Mouse (Mus musculus) c-Kit-positive CD71-positive TER-119-negative erythroid progenitor cells, embryonic 14.5 days (primary cell): ENCODE measurements around the gene 4930453N24Rik.

Experiments used
- DNase-seq: peaks from one replicate; pipeline ENCODE4 v3.0.0-alpha.2; 2013; ENCODE audit warnings: low read depth

Gene 4930453N24Rik

DNA sequence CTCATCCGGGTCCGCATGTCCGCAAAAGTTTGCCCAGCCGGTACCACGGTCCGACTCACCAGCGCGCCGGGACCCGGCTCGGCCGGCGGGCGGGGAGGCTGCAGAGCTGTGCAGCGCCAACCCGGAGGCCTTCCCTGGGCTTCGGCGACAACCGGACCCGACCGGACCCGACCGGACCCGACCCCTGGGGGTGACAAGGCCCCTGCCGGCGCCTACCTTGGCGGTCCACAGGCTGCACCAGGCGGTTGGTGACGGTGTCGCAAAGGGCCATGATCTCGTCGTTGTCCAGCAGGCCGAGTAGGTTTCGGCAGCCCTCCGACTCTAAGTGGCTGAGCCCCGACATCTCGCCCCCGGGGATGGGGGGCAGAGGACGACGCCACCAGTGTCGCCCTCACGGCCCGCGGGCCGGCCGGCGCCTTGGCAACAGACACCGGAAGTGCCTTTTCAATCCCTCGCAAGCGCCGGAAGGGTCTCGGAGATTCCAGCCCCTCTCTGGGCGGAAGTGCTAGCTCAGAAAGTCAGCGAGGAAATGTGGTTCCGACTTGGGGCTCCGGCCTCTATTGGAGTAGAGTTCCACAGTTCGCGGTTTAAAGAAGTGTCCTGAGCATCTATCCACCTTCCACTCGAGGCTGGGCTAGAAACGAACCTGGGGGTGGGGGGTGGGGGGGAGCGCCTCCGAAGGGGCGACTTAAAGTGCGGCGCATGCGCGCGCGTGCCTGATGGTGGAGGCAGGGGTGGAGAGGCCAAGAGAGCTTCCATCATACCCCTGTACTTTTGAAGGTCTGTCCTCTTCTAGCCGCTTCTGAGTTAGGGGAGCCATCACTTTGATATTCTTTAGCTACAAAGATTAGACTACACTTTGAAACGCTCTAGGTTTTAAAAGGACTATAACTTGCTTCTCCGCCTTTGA, at the start of gene 4930453N24Rik:
TSS of gene 4930453N24Rik (minus strand) at position 641 of the 910 bp plus-strand sequence.
- DNase-seq = peak; percentile 78

DNA sequence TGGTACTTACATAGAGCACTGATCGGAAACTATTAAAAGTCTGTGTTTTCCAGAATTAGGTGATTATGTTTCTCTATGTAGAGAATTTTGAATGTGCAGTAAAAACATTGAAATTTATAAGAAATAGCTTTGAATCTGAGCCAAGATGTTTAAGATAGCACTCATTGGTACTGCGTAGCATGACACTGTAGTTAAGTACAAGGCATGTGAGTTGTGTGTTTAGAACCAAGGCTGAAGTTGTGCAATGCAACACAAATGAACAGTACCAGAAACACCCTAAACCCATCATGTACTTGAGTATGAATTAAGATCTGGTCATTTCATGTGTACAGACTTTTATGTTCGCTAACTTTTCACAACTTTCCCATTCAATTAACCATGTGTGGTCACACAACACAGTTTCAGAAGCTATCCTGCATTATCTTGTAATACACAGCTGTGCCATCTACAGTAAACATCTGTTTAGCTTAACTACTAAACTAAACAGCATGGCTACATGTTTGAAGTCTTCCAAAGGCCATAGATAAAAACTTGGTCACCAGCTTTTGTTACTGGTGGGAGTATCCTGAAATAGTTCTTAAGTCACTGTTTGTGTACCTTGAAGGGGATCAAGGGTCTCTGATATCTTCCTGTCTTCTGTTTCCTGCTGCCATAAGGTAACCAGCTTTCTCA, 46.3 kb upstream of the 4930453N24Rik start:
- no peak for DNase-seq

GRCm38 (mm10) chr16:64803041-64803440, 32.1 kb upstream of the 4930453N24Rik start:
- DNase-seq = no peak

DNA sequence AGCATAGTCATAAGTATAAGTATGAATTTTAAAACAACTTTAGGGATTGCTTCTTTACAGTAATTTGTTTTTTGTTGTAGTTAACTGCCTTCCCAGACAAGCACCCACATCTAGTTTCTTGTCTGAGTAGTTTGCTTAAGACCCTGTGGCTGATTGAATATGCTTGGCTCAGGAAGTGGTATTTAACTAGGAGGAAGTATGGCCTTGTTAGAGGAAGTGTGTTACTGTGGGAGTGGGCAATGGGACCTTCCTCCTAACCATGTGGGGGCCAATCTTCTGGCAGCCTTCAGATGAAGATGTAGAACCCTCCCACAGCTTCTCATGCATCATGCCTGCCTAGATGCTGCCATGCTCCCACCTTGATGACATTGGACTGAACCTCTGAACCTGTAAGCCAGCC, 30.7 kb upstream of the 4930453N24Rik start:
- no peak for DNase-seq

- DNase-seq = no peak
These were observed 29.4 kb upstream of the 4930453N24Rik start for GRCm38 (mm10) chr16:64800393-64800792.

- DNase-seq = no peak
These were observed 23.8 kb upstream of the 4930453N24Rik start for GRCm38 (mm10) chr16:64794802-64795201.

GRCm38 (mm10) chr16:64789706-64790105, 18.7 kb upstream of the 4930453N24Rik start:
- no peak for DNase-seq

GRCm38 (mm10) chr16:64775516-64775915, 4.6 kb upstream of the 4930453N24Rik start:
- no peak for DNase-seq

DNA sequence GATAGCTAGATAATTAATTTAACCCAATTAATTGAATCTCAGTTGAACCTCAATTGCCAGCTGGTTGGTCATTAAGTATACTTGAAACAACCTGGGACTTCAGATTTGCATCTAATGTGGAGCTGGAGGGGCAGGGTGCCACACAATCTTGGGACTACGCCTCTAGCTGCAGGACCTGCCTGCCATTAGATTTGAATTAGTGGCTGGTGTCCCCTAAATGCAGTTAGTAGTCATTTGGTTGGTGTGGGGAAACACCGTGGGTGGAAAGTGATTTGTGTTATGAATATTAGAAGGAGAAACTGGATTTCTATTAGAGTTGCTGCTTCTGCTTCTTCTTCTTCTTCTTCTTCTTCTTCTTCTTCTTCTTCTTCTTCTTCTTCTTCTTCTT, 464 bp upstream of the 4930453N24Rik start:
- DNase-seq = no peak

DNA sequence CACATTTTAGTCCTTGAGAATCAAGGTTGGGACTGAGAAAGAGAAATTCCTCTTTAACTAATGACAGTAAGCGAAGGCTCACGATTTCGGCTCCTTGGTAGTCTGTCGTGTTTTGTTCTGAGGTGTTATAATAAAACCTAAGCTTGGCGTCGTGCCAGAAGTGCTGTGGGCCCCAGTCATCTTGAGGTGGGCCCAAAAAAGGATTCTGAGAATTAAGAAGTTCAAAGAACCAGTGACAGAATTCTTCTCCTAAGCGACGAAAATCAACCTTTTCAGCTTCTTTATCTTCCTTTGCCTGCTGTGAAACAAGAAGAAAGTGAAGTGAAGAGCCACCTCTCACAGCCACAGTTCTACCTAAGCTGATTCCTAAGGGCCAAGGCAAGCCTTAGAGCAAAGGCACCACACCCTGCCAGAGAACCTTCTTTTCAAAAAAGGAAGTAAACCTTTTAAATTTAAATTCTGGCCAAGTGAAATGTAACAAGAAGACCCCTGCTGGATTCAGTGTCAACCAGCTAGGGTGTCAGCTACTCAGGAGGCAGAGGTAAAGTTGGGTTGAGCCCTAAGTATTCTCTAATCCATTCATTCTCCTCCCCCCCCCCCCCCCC, 4.2 kb downstream of the 4930453N24Rik start:
- DNase-seq = no peak

GRCm38 (mm10) chr16:64759245-64759626, 11.7 kb downstream of the 4930453N24Rik start:
- no peak for DNase-seq

DNA sequence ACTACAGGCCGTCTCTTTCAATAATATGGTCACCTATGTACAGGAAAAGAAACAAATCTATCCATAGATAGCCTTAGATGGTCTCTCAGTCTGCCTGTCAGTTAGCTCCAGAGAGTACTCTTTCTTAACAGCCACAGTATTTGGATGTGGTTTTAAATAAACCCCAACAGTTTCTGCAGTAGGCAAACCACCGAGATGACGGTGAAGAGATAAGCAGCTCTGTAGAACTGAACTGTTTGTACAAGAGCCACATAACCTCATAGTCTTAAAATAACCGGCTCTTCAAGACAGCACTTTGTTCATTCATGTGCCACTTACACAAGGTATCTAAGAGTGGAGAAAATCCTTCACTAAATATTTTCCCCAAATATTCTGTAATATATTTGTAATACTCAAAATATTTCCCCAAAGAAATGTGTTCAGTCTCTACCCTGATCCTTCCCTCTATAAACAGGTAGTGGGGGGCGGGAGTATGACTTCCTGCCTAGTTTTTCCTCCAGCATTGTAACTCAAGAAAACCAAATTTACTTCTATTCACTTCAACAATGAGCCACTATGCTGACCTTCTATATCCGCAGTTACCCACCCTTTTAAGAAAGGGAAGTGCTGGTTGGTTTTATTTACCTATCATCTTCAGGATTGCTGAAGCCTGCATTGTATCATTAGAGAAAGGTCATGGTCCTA, 12.3 kb downstream of the 4930453N24Rik start:
- no peak for DNase-seq

DNA sequence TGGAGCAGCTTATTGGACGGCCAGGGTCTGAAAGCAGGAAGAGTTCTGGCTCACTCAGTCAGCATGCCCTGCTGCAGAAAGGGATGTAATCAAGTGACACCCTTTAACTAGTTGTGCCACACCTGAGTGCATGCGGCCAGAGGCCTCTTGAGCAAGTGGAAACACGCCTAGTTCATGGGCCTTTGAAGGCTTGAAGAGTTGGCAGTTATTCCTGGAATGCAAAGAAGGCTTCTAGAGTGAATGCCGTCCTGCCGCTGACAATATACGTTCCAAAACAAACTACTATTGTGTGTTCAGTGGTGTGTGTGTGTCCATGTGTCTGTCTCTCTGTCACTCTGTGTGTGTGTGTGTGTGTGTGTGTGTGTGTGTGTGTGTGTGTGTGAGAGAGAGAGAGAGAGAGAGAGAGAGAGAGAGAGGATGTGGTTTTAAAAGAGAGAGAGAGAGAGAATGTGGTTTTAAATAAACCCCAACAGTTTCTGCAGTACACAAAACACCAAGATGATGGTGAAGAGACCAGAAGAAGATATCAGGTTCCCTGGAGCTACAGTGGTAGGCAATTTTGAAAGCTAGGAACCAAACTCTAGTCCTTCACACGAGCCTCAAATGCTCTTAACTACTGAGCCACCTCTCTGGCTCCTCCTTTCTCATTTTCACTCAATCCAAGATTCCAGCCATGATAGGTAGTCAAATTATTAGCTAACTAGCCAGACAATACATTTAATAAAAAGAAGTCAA, 13.1 kb downstream of the 4930453N24Rik start:
- DNase-seq = no peak

GRCm38 (mm10) chr16:64756321-64756720, 14.6 kb downstream of the 4930453N24Rik start:
- no peak for DNase-seq

DNA sequence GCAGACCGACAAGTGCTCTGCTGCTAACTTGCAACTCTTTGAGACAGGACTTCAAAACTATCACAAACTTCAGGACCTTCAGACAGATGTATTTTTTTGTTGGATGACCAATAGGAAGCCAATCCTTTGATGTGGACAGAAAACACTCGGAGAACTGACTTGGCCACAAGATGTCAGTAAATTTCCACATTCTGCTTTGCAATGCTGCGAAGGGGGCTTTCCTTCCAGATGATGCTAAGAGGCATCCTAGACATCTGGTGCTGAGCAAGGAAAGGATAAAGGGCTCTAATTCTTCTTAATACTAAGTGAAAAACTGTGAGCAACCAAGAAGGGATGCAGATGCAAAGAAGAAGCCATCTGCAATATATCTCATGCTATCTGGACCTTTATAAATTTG, 16.2 kb downstream of the 4930453N24Rik start:
- DNase-seq = no peak

- no peak for DNase-seq
These were observed 16.8 kb downstream of the 4930453N24Rik start for GRCm38 (mm10) chr16:64753990-64754742.

DNA sequence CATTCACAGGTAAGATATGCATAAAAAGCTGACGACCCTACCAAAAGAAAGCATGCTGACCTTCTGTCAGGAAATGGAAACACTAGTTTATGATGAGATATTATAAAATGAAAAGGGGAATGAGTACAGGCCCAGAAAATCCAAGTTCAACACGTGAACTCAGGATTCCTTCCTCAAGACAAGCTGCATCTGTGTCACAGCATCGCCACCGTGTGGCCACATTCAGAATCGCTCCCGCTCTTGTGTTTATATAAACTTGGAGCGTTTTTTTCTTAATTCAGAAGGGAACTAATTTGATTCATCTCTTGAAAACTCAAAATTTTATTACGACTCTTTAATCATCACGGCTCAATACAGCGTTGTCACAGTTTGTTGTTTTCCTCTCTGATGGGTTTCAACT, 22.7 kb downstream of the 4930453N24Rik start:
- peak; percentile 57 for DNase-seq

- no peak for DNase-seq
These were observed 25.9 kb downstream of the 4930453N24Rik start for GRCm38 (mm10) chr16:64745089-64745488.

DNA sequence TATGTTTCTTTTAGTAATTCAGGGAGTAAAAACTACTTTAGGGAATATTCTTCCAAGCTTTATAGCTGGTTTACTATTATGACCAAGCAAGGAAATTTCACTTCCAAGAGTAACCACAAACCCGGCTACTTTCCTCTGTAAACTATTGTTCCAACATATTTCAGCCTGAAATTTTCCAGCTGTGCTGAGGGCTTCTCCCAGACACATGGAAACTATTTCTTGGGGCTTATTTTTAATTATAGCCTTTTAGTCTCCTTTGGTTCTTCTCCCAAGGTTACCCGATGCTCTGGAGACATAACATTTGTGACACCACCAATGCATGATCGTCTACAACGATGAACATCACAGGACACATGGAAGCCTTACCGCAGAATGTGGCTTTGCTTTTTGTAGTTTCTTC, 33.7 kb downstream of the 4930453N24Rik start:
- no peak for DNase-seq

GRCm38 (mm10) chr16:64723273-64724057, 47.5 kb downstream of the 4930453N24Rik start:
- DNase-seq = no peak
